Mouse (Mus musculus): ENCODE results near the gene Hoxb7.

- TF ChIP-seq CTCF (IDR thresholded peaks at IDR 0.05; ENCODE audit: insufficient read depth, low read length): no peak
- TF ChIP-seq POLR2A (IDR thresholded peaks at IDR 0.05; ENCODE audit: borderline replicate concordance, extremely low read depth, low read depth, low read length): no peak
Observed at GRCm38 (mm10) chr11:96277151-96278044, 9.0 kb upstream of the Hoxb7 start.

Measured in lung, adult 2 months (tissue).